Mouse (Mus musculus): ENCODE results near the gene Tmem53. TPM values are rescaled to one million over a fixed set of nuclear protein-coding genes. Genes with fewer than 3 reads are reported as not detected.
A peak's percentile ranks its signal among the peaks of the same experiment; 100 is the strongest.

Tmem53 gene
- total RNA-seq, 1 experiment: 3.4 TPM

DNA sequence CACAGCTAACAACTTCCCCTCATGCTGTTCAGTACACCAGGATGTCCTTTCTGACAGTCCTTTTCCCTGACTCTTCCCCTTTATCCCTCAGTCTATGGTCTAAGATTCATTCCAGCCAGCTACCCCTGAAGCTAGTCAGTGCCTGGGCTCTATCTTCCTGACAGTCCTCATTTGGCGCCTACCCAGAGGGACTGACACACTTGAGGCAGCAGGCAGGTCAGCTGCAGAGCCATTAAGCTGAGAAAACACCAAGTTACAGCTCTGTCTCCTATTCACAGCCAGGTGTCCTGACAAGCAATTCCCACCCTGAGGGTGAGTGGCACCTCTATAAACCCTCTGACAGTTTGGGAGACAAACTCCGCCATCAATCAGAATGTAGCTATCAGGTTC, 27.5 kb downstream of the Tmem53 start:
- no peaks in the 10 kb centered on the region for H3K9me3 ChIP-seq (ENCODE audit: control insufficient read depth, insufficient read depth, low read depth, low read length)
- in situ Hi-C loops (cut with MboI; ENCODE audit: low sequenced_read_pairs in 2 of 2, unreplicated experiment in 2 of 2): no loop called here
- no peak overlapping the region for H3K9ac ChIP-seq (ENCODE audit: insufficient read depth, low read depth, low read length, poor library complexity, severe bottlenecking)
- peaks cover 12 to 21% of the 10 kb centered on the region in 2 experiments; a peak in 3 of 4 replicates for H3K4me1 ChIP-seq (ENCODE audit: control insufficient read depth in 2 of 2, insufficient read depth in 2 of 2, low read length in 2 of 2, poor library complexity in 1 of 2)
- no peak overlapping the region for H3K27ac ChIP-seq (ENCODE audit: insufficient read depth, low read depth, low read length, poor library complexity, severe bottlenecking)
- TF ChIP-seq HCFC1 (IDR thresholded peaks at IDR 0.05; ENCODE audit: borderline replicate concordance, insufficient read depth, low read length) (no peak), CHD2 (IDR thresholded peaks at IDR 0.05; ENCODE audit: low read depth, low read length) (no peak), MAFK (IDR thresholded peaks at IDR 0.05; ENCODE audit: insufficient read depth, low read depth, low read length) (no peak), ZNF384 (IDR thresholded peaks at IDR 0.05; ENCODE audit: low read depth, low read length) (no peak), ZC3H11A (IDR thresholded peaks at IDR 0.05; ENCODE audit: borderline replicate concordance, low read depth, low read length) (no peak)
- H3K36me3 ChIP-seq (ENCODE audit: control insufficient read depth, insufficient read depth, low read length, poor library complexity, severe bottlenecking): peaks cover 78% of the 10 kb centered on the region
- DNase-seq (ENCODE audit: low read depth, low spot score): no peak
- no peak overlapping the region for H3K4me3 ChIP-seq (ENCODE audit: insufficient read depth in 1 of 2, low read depth in 1 of 2, low read length in 2 of 2, poor library complexity in 1 of 2, severe bottlenecking in 1 of 2)

DNA sequence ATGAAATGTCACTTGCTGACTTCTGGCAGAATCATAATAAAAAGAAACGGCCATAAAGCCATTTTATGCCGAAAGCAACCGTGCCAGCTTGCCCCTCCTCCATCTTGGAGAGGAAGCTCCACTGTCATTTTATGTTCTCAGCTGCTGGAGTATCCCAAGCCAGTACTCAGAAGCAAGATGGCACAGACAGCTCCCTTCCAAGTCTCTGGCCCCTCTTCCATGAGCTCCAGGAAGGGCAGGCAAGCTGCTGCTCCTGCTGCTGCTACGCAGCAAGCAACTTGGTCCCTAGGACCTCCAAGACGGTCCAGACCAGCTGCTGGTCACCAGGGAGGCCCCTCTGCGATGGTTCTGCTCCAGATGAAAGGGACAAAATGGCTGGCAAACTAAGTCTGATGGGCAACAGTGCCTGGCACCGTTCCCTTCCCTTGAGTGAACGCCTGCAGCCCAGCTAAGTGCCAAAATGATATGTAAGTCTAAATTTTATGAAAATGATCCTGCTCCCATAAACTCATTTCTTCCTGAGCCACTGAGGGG, 28.7 kb downstream of the Tmem53 start:
- in situ Hi-C loops (cut with MboI; ENCODE audit: low sequenced_read_pairs in 2 of 2, unreplicated experiment in 2 of 2): no loop called here
- H3K9ac ChIP-seq (ENCODE audit: insufficient read depth, low read depth, low read length, poor library complexity, severe bottlenecking): no peak overlapping the region
- TF ChIP-seq ZC3H11A (IDR thresholded peaks at IDR 0.05; ENCODE audit: borderline replicate concordance, low read depth, low read length): no peak
- TF ChIP-seq ZNF384 (IDR thresholded peaks at IDR 0.05; ENCODE audit: low read depth, low read length): no peak
- TF ChIP-seq CHD2 (IDR thresholded peaks at IDR 0.05; ENCODE audit: low read depth, low read length): no peak
- TF ChIP-seq MAFK (IDR thresholded peaks at IDR 0.05; ENCODE audit: insufficient read depth, low read depth, low read length): no peak
- TF ChIP-seq HCFC1 (IDR thresholded peaks at IDR 0.05; ENCODE audit: borderline replicate concordance, insufficient read depth, low read length): no peak
- H3K36me3 ChIP-seq (ENCODE audit: control insufficient read depth, insufficient read depth, low read length, poor library complexity, severe bottlenecking): peaks cover 86% of the 10 kb centered on the region
- no peak overlapping the region for H3K27ac ChIP-seq (ENCODE audit: insufficient read depth, low read depth, low read length, poor library complexity, severe bottlenecking)
- DNase-seq (ENCODE audit: low read depth, low spot score): no peak
- H3K4me1 ChIP-seq (ENCODE audit: control insufficient read depth in 2 of 2, insufficient read depth in 2 of 2, low read length in 2 of 2, poor library complexity in 1 of 2): peaks cover 12 to 24% of the 10 kb centered on the region in 2 experiments; a peak in 3 of 4 replicates
- no peaks in the 10 kb centered on the region for H3K9me3 ChIP-seq (ENCODE audit: control insufficient read depth, insufficient read depth, low read depth, low read length)
- H3K4me3 ChIP-seq (ENCODE audit: insufficient read depth in 1 of 2, low read depth in 1 of 2, low read length in 2 of 2, poor library complexity in 1 of 2, severe bottlenecking in 1 of 2): no peak overlapping the region

GRCm38 (mm10) chr4:117281090-117281845, 29.5 kb downstream of the Tmem53 start:
- H3K4me3 ChIP-seq (ENCODE audit: insufficient read depth in 1 of 2, low read depth in 1 of 2, low read length in 2 of 2, poor library complexity in 1 of 2, severe bottlenecking in 1 of 2): no peak overlapping the region
- H3K4me1 ChIP-seq (ENCODE audit: control insufficient read depth in 2 of 2, insufficient read depth in 2 of 2, low read length in 2 of 2, poor library complexity in 1 of 2): peaks cover 12 to 24% of the 10 kb centered on the region in 2 experiments; a peak in 3 of 4 replicates
- H3K27ac ChIP-seq (ENCODE audit: insufficient read depth, low read depth, low read length, poor library complexity, severe bottlenecking): no peak overlapping the region
- TF ChIP-seq ZC3H11A (IDR thresholded peaks at IDR 0.05; ENCODE audit: borderline replicate concordance, low read depth, low read length): no peak
- H3K36me3 ChIP-seq (ENCODE audit: control insufficient read depth, insufficient read depth, low read length, poor library complexity, severe bottlenecking): peaks cover 86% of the 10 kb centered on the region
- no peak for DNase-seq (ENCODE audit: low read depth, low spot score)
- H3K9ac ChIP-seq (ENCODE audit: insufficient read depth, low read depth, low read length, poor library complexity, severe bottlenecking): no peak overlapping the region
- in situ Hi-C loops (cut with MboI; ENCODE audit: low sequenced_read_pairs in 2 of 2, unreplicated experiment in 2 of 2): no loop called here
- no peaks in the 10 kb centered on the region for H3K9me3 ChIP-seq (ENCODE audit: control insufficient read depth, insufficient read depth, low read depth, low read length)

- DNase-seq (ENCODE audit: low read depth, low spot score): no peak
- peaks cover 14 to 24% of the 10 kb centered on the region in 2 experiments; a peak in 3 of 4 replicates for H3K4me1 ChIP-seq (ENCODE audit: control insufficient read depth in 2 of 2, insufficient read depth in 2 of 2, low read length in 2 of 2, poor library complexity in 1 of 2)
- in situ Hi-C loops (cut with MboI; ENCODE audit: low sequenced_read_pairs in 2 of 2, unreplicated experiment in 2 of 2): no loop called here
- H3K36me3 ChIP-seq (ENCODE audit: control insufficient read depth, insufficient read depth, low read length, poor library complexity, severe bottlenecking): peaks cover 86% of the 10 kb centered on the region
- TF ChIP-seq MAFK (IDR thresholded peaks at IDR 0.05; ENCODE audit: insufficient read depth, low read depth, low read length) (peak; percentile 22; the same call in 1 of the 2 replicates), ZC3H11A (IDR thresholded peaks at IDR 0.05; ENCODE audit: borderline replicate concordance, low read depth, low read length) (no peak)
- no peak overlapping the region for H3K9ac ChIP-seq (ENCODE audit: insufficient read depth, low read depth, low read length, poor library complexity, severe bottlenecking)
- 0 out of 4 replicates have a peak overlapping the region, but pooled peaks of 1 of the 2 experiments have one; percentile 5 for H3K4me3 ChIP-seq (ENCODE audit: insufficient read depth in 1 of 2, low read depth in 1 of 2, low read length in 2 of 2, poor library complexity in 1 of 2, severe bottlenecking in 1 of 2)
- no peaks in the 10 kb centered on the region for H3K9me3 ChIP-seq (ENCODE audit: control insufficient read depth, insufficient read depth, low read depth, low read length)
- peak overlapping the region; percentile 8; the same call in 1 of the 2 replicates for H3K27ac ChIP-seq (ENCODE audit: insufficient read depth, low read depth, low read length, poor library complexity, severe bottlenecking)
Measured at GRCm38 (mm10) chr4:117283271-117284191, 31.8 kb downstream of the Tmem53 start.

Data from ES-E14 (cell line).